Mouse (Mus musculus): ENCODE measurements around the gene Antxr2. TPM values are rescaled to one million over a fixed set of nuclear protein-coding genes. Genes with fewer than 3 reads are reported as not detected.

The Antxr2 gene
- total and polyA plus RNA-seq, 2 experiments from 2014 or later, result 1.9 to 5.1 TPM

GRCm38 (mm10) chr5:98019396-98019795, 11.4 kb downstream of the Antxr2 start:
- Histone ChIP-seq H3K27ac (ENCODE audit: low read depth, low read length) (no peak overlapping the region), H3K4me3 (ENCODE audit: low read depth, low read length) (no peak overlapping the region), H3K36me3 (ENCODE audit: insufficient read depth) (no peaks in the 10 kb centered on the region), H3K4me2 (ENCODE audit: low read depth) (no peak overlapping the region), H3K27me3 (ENCODE audit: insufficient read depth, low read length) (no peaks in the 10 kb centered on the region), H3K9me3 (ENCODE audit: low read length) (no peaks in the 10 kb centered on the region), H3K4me1 (ENCODE audit: insufficient read depth) (no peaks in the 10 kb centered on the region), H3K9ac (no peak overlapping the region)
- ATAC-seq (no peak), DNase-seq (no peak)
- WGBS, result 80% methylated on average over 1 of the region's 1 CpGs
- TF ChIP-seq CTCF (IDR thresholded peaks at IDR 0.05; ENCODE audit: low read depth), result no peak

- DNase-seq, result no peak
- Histone ChIP-seq H3K27me3 (ENCODE audit: insufficient read depth, low read length) (no peaks in the 10 kb centered on the region), H3K36me3 (ENCODE audit: insufficient read depth) (no peaks in the 10 kb centered on the region), H3K9ac (no peak overlapping the region), H3K4me3 (ENCODE audit: low read depth, low read length) (no peak overlapping the region), H3K27ac (ENCODE audit: low read depth, low read length) (no peak overlapping the region), H3K4me2 (ENCODE audit: low read depth) (no peak overlapping the region), H3K9me3 (ENCODE audit: low read length) (no peaks in the 10 kb centered on the region), H3K4me1 (ENCODE audit: insufficient read depth) (no peaks in the 10 kb centered on the region)
- 92% methylated on average over 6 of the region's 6 CpGs for WGBS
- no peak for ATAC-seq
- TF ChIP-seq CTCF (IDR thresholded peaks at IDR 0.05; ENCODE audit: low read depth), result no peak
These were observed 12.7 kb downstream of the Antxr2 start for GRCm38 (mm10) chr5:98018162-98018561.

GRCm38 (mm10) chr5:98016247-98017203, 14.3 kb downstream of the Antxr2 start:
- no peaks in the 10 kb centered on the region for H3K4me1 ChIP-seq (ENCODE audit: insufficient read depth)
- H3K36me3 ChIP-seq (ENCODE audit: insufficient read depth), result no peaks in the 10 kb centered on the region
- no peaks in the 10 kb centered on the region for H3K9me3 ChIP-seq (ENCODE audit: low read length)
- ATAC-seq (no peak), DNase-seq (no peak)
- H3K4me3 ChIP-seq (ENCODE audit: low read depth, low read length), result no peak overlapping the region
- no peak overlapping the region for H3K27ac ChIP-seq (ENCODE audit: low read depth, low read length)
- WGBS, result 84% methylated on average over 20 of the region's 20 CpGs
- H3K9ac ChIP-seq, result no peak overlapping the region
- no peaks in the 10 kb centered on the region for H3K27me3 ChIP-seq (ENCODE audit: insufficient read depth, low read length)
- TF ChIP-seq CTCF (IDR thresholded peaks at IDR 0.05; ENCODE audit: low read depth), result no peak
- H3K4me2 ChIP-seq (ENCODE audit: low read depth), result no peak overlapping the region

- H3K36me3 ChIP-seq (ENCODE audit: insufficient read depth), result no peaks in the 10 kb centered on the region
- no peaks in the 10 kb centered on the region for H3K9me3 ChIP-seq (ENCODE audit: low read length)
- no peak overlapping the region for H3K4me2 ChIP-seq (ENCODE audit: low read depth)
- H3K27me3 ChIP-seq (ENCODE audit: insufficient read depth, low read length), result no peaks in the 10 kb centered on the region
- no peak overlapping the region for H3K4me3 ChIP-seq (ENCODE audit: low read depth, low read length)
- H3K27ac ChIP-seq (ENCODE audit: low read depth, low read length), result no peak overlapping the region
- no peak overlapping the region for H3K9ac ChIP-seq
- TF ChIP-seq CTCF (IDR thresholded peaks at IDR 0.05; ENCODE audit: low read depth), result no peak
- WGBS, result 98% methylated on average over 8 of the region's 8 CpGs
- DNase-seq, result no peak
- ATAC-seq, result no peak
- no peaks in the 10 kb centered on the region for H3K4me1 ChIP-seq (ENCODE audit: insufficient read depth)
These were observed 25.1 kb downstream of the Antxr2 start for GRCm38 (mm10) chr5:98005751-98006150.

GRCm38 (mm10) chr5:97999261-97999824, 31.5 kb downstream of the Antxr2 start:
- ATAC-seq (no peak), DNase-seq (no peak)
- Histone ChIP-seq H3K27ac (ENCODE audit: low read depth, low read length) (no peak overlapping the region), H3K9me3 (ENCODE audit: low read length) (no peaks in the 10 kb centered on the region), H3K36me3 (ENCODE audit: insufficient read depth) (no peaks in the 10 kb centered on the region), H3K4me2 (ENCODE audit: low read depth) (no peak overlapping the region), H3K27me3 (ENCODE audit: insufficient read depth, low read length) (no peaks in the 10 kb centered on the region), H3K9ac (no peak overlapping the region), H3K4me3 (ENCODE audit: low read depth, low read length) (no peak overlapping the region), H3K4me1 (ENCODE audit: insufficient read depth) (no peaks in the 10 kb centered on the region)
- 89% methylated on average over 2 of the region's 2 CpGs for WGBS
- no peak for TF ChIP-seq CTCF (IDR thresholded peaks at IDR 0.05; ENCODE audit: low read depth)

- 76% methylated on average over 6 of the region's 6 CpGs for WGBS
- H3K36me3 ChIP-seq (ENCODE audit: insufficient read depth), result no peaks in the 10 kb centered on the region
- H3K4me3 ChIP-seq (ENCODE audit: low read depth, low read length), result no peak overlapping the region
- no peak overlapping the region for H3K9ac ChIP-seq
- DNase-seq (no peak), ATAC-seq (no peak)
- H3K4me2 ChIP-seq (ENCODE audit: low read depth), result no peak overlapping the region
- H3K27me3 ChIP-seq (ENCODE audit: insufficient read depth, low read length), result no peaks in the 10 kb centered on the region
- H3K27ac ChIP-seq (ENCODE audit: low read depth, low read length), result no peak overlapping the region
- H3K9me3 ChIP-seq (ENCODE audit: low read length), result no peaks in the 10 kb centered on the region
- no peak for TF ChIP-seq CTCF (IDR thresholded peaks at IDR 0.05; ENCODE audit: low read depth)
- H3K4me1 ChIP-seq (ENCODE audit: insufficient read depth), result no peaks in the 10 kb centered on the region
These were observed 34.2 kb downstream of the Antxr2 start for GRCm38 (mm10) chr5:97996500-97997176.

DNA sequence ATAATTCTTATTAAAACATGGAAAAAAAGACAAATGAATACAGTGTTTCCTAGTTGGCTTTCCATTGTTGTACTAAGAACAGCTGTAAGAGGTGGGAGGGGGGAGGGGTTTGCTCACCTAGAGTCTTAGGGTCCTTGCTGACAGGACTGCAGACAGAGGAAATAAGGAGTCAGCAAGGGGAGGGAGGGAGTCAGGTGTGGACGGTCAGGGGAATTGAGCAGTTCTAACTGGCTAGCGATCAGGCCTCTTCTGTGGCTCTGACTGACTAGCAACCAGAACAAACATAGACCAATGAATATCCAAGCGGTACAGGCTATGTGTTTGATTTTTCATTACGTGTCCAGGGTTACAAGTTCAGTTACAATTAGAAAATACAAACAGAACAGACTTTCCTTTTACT, 35.0 kb downstream of the Antxr2 start:
- Histone ChIP-seq H3K27ac (ENCODE audit: low read depth, low read length) (no peak overlapping the region), H3K36me3 (ENCODE audit: insufficient read depth) (no peaks in the 10 kb centered on the region), H3K4me1 (ENCODE audit: insufficient read depth) (no peaks in the 10 kb centered on the region), H3K9ac (no peak overlapping the region), H3K9me3 (ENCODE audit: low read length) (no peaks in the 10 kb centered on the region), H3K27me3 (ENCODE audit: insufficient read depth, low read length) (no peaks in the 10 kb centered on the region), H3K4me3 (ENCODE audit: low read depth, low read length) (no peak overlapping the region), H3K4me2 (ENCODE audit: low read depth) (no peak overlapping the region)
- ATAC-seq (no peak), DNase-seq (no peak)
- no peak for TF ChIP-seq CTCF (IDR thresholded peaks at IDR 0.05; ENCODE audit: low read depth)
- 83% methylated on average over 4 of the region's 4 CpGs for WGBS

Measured in forebrain, postnatal 0 days (tissue).